Mouse (Mus musculus): ENCODE measurements around the gene Dnajc9.

- no peak for TF ChIP-seq POLR2A (IDR thresholded peaks at IDR 0.05; ENCODE audit: extremely low read depth, insufficient read depth, low read length)
- no peak for TF ChIP-seq CTCF (IDR thresholded peaks at IDR 0.05; ENCODE audit: low read depth, low read length)
Observed at GRCm38 (mm10) chr14:20363230-20363629, 25.5 kb downstream of the Dnajc9 start.
